Mouse (Mus musculus): Measurements from ENCODE around the gene Acsl3. TPM values are rescaled to one million over a fixed set of nuclear protein-coding genes. Genes with fewer than 3 reads are reported as not detected.
A peak's percentile ranks its signal among the peaks of the same experiment; 100 is the strongest.

The Acsl3 gene
- 10 to 100 TPM; 24.6 to 25.0 TPM for total RNA-seq (2021)
- long read RNA-seq, experiment 1, transcript Acsl3-205 (15 exons, 2,976 nt) = major isoform, 11 of 16 reads
- long read RNA-seq, experiment 1, partial matches to known transcripts = 0 of 16 reads
- long read RNA-seq, experiment 1, other reads (novel, unspliced or antisense) = 1 of 16 reads
- long read RNA-seq, experiment 2, partial matches to known transcripts = 0 of 4 reads
- long read RNA-seq, experiment 2, other reads (novel, unspliced or antisense) = 0 of 4 reads

DNA sequence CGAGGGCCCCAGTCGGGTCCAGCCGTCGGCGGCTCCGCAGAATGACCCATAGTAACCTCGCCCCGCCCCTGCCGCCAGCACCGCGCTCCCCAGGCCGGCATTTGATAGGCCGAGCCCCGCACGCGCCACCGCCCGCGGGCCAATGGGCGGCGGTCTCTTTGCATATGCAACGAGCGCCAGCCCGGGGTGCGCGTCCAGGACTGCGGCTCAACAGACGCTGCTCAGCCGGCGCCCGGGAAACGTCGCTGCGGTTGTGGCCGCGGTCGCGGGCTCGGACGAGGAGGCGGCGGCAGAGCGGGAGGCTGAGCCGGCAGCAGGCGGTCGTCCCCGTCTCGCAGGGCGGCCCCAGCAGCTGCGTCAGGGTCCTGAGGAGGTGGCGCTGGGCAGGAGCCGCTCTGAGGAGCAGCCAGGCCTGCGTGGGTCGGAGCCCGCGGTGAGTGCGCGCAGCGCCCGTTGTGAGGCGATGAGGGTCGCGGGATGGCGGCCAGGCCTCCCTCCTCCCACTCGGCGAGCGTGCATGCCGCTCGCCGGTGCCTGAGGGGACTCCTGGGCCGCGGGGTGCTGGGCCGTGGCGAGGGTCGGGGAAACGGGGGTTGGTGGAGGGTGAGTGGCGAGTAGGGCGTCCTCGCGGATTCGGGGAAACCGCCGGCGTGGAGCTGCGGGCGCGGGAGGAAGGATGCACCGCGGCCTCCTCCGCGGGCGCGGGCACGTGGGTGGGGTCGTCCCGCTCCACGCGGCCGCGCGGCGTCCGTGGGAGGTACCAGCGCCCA lies at the start of gene Acsl3, which contains the start of gene Utp14b:
Gene Acsl3 (plus strand): TSS at position 155 of the 770 bp plus-strand sequence.
Gene Utp14b (plus strand): TSS at position 368 of the 770 bp plus-strand sequence.
- peak; percentile 98 to 99 for DNase-seq

DNA sequence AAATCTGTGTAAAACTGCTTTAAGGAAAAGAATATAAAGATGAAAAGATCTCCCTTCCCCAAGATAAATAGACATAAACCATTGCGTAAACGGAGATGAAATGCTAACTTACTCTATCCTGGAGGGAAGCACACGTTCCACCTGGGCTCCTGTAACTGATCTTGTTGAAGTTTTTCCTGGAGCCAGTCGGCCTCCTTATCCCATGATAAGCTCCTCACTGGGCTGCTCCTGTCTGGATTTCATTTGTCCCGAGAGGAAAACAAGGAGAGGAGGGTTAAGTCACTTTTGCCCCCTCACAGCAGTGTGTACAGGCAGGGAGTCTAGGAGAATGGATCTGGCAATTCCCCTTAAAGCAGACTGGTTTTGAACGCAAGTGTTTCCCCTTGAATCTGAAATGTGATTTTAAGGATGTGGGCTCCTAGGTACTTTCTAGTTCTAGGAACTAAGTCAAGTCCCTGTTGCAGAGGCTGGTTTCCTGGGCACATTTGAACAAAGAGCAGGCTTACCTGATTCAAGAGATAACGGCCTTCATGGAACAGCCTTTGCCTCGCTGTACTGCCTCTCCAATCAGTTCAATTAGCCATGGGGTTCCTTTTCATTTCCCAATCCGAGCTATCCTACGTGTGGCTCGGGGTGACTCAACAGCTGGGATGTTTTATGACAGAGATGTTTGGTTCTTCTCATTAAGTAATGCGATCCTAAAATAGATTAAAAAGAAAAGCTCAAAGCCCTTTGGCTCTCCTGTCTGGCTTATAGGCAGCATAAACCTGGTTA lies 48.3 kb upstream of the Acsl3 start:
- DNase-seq = no peak

DNA sequence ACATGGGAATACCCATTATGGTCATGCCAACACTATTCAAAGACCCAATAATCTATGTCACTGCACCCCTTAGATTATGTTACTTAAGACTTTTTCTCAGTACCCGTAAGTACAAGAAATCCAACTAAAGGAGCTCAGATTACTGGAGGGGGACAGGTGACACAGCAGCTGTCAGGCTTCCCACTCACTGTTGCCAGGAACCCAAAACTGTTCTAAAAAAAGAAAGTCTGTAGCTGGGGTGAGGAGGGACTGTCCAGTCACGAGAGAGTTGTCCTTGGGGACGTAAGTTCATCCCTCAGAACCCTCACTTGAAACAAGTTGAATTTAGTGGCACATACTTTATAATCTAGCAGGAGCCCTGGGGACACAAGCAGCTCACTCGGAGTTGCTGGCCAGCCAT lies 46.6 kb upstream of the Acsl3 start:
- DNase-seq = no peak

DNA sequence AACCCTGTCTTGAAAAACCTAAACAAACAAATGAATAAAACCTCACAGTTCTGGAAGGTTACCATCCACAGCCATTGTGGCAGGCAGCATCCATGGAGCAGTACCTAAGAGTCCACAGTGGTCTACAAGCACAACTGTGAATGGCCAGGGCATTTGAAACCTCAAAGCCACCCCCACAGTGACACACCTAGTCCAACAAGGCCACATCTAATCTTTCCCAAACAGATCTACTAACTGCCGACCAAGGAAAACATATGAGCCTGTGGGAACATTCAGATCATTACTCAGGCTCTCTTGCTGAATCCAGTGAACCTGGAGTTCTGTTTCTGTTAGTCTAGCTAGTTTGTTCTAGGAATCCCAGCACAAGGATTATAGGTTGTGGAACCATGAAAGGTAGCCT lies 44.7 kb upstream of the Acsl3 start:
- DNase-seq = no peak

DNA sequence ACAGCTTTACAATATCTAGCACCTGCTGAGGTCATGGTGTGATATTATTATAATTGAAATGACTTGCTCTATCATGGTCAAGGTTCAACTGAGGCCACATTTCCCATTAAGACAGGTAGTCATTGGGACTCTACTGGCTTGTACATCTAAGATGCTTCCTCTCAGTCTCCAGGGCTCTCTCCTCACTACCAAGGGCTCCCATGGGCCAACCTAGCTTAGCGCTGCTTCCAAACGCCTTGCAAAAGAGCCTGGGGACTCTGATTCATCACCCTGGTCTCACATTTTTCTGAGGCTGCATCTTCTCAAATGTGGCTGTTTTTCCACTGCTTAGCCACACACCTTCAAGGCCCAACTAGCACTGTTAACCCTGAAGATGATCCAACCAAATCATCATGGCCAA lies 33.3 kb upstream of the Acsl3 start:
- no peak for DNase-seq

DNA sequence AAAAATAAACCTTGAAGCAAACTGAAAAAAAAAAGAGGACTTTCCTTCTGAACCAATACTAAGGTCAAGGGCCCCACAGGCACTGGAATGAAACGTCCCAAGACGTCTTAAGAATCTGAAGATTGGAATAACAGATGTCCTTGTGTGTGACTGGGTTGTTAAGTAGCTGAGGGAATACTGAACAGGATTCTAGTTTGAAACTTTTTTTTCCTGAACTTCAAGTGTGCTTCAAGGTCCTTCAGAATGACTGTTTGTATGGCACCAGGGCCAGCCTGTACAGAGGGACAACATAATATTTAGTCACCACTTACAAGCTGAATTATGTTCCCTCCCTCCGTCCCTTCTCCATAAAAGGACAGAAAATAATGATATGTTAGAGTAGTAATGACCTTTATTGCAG lies 23.1 kb upstream of the Acsl3 start:
- no peak for DNase-seq

DNA sequence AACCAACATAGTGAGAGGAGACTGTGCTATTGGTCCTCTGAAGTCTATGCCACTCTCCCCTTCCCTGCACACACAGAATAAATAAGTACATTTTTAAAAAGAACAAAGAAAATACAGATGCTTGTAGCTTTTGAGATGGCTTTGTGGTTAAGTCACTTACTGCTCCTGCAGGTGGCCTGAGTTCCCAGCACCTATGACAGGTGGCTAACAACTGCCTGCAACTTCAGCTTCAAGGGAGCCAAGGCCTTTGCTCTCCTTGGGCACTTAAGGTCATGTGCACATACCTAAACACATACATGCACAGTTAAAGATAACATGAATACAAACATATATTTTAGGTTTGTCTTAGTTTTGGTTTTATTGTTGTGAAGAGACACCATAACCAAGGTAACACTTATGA lies 16.8 kb upstream of the Acsl3 start:
- DNase-seq = no peak

DNA sequence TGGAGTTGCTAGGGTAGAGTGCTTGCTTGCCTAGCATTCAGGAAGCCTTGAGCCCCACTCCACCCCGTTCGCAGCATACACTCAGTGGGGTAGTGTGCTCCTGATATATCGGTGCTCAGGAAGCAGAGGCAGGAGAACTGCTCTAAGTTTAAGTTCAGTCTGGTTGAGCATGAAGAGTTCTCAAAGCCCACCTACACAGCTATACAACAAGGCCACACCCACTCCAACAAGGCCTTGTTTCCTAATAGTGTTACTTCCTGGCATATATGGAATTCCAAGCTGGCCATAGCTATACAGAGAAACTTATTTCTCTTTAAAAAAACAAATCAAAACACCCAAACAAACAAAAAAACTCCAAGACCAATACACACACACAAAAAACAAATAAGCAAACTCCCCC lies 15.8 kb upstream of the Acsl3 start:
- no peak for DNase-seq

DNA sequence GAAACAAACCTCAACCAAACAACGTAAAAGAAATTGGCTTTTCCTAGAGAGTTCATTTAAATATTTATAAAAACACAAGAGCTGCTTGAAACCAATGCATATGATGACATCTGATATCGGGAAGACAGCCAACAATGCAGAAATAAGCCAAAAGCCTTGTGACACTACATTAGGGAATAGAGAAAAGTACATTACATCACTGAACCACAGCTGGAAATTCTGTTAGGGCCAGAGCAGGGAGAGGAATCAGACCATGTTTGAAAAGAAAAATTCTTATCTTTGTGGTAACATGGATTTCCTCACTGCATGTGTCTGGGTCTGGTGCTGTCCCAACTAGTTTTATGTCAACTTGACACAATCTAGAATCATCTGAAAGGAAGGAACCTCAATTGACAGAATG lies 15.4 kb upstream of the Acsl3 start:
- no peak for DNase-seq

DNA sequence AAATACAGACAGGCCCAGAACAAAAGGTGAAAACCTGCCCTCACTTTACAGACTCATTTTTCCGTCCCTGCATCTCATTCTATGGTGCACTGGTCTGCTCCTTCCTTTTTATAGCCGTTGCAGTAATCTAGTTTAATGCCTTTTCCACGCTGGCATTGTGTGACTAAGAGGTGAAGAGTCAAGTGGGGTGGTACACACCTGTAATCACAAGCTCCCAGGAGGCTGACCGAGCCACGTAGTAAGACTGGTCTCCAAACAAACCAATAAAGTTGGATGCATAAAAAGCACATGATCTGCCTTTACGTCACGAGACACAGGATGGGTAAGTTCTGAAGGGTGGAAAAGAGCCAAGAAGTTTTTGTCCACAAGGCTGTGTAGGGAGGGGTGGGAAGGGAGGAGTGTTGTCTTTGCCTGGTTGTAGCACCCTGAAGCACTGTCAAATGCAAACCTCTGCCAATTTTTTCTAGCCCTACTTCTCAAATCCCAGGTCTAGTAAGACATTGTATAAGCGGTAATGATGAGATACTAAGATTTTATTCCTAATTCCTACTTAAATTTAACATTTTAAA lies 10.2 kb upstream of the Acsl3 start:
- DNase-seq = no peak

DNA sequence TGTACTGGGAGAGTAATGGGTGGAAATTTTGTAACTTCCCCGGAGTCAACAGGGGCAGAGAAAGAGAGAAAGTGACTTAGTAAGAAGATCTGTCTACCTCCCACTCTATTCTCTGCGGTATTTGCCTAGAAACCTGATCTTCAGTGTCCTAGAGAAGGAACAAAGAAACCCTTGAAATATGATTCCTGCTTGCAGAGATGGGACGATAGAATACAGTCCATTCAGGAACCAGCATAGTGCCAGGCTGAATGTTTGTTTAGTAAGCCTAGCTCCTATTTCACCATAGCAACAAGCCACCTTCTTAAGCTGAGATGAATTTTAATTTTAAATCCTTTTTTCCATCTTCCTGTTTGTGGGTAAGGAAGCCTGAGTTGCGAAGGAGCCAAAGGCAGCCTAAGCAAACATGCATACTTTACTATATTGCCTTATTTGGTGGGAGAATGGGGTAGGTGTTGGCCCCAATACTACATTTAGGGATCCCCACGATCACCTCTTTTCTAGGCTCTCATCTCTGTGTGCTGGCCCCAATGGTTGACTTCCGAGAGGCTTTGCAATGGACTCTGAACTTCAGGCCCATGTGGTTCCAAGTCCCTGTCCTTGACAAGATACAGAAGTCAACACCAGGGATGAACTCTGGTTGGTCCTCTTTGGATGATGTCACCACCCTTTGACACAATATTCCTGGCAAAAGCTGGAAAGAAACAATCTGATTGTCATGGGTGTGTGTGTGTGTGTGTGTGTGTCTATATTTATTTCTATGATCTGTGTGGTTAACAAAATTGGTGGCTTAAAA lies 8.2 kb upstream of the Acsl3 start:
- DNase-seq = no peak

DNA sequence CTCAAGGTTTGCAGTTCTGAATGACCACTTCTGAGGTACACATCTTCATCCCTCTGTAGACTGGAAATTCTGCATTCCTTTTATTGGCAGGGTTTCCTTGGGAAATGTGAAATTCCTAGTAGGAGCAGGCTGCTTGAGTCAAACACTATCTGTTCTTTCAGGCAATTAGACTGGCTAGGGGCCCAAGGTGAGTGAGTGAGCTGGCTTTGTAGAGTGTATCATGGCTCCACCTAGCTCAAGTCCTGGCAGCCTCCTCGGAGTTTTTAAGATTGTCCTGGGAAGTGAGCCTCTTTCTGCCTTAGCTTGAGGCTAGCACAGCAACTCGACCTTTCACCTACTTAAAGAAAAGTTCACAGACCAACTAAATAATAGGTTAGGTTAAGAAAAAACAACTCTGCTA lies 1.2 kb upstream of the Acsl3 start:
- DNase-seq = peak; percentile 77 to 78

DNA sequence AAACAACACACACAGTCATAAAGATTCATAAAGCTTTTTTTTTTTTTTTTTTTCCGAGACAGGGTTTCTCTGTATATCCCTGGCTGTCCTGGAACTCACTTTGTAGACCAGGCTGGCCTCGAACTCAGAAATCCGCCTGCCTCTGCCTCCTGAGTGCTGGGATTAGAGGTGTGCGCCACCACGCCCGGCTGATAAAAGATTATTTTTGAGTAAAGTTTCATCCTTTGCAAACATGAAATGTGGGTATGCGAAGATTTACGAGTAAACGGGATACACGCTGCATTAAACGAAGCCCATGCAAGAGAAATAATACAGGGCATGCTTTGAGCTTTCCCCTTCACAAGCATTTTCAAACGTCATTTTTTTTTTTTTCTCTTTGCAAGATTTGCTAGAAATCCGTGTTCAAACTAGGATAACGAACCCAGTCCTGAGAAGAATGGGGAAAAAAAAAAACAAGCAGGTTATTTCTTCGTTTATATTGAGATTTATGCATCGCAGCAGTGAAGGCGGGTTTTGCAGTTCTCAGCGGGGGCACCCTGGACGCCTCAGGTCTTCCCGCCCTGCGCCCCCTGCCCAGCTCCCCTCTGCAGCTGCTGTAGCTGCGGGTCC lies 500 bp upstream of the Acsl3 start:
- DNase-seq = no peak

DNA sequence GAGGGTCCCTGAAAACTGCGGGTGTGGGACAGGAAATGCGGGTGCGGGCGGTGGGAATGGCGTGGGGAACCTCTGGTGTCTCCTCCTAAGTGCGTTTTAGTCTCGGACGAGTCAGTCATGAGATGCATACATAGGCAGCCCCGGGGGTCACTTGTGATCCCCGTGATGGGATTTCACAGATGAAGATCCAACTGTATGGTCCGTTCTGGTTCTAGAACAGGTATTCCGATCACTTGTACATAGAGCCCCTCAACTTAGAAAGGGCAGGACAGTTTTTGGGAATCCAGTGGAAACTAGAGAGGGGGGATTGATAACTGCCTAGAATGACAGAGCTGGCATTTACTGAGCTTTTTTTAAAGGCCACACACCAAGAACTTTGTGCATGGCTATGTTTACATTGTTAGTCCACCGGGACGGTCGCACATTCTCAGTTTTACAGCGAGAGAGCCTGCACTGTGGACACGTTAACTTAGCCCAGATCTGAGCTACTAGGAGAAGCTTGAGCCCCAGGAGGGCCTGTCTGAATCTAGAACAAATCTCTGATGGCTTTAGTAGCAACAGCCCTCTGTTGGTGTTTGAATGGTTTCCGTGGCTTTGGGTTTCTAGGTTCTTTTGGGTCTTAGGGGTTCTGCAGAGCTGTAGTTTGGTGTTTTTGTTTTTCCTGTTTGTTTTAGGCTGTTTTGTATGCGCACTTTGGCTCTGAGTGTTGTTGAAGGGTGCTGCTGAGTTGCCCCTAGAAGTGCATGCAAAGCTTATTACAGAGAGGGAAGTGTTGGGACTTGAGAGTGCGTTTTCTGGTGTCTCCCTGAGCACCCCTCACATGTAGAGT lies 1.0 kb downstream of the Acsl3 start:
- DNase-seq = no peak

DNA sequence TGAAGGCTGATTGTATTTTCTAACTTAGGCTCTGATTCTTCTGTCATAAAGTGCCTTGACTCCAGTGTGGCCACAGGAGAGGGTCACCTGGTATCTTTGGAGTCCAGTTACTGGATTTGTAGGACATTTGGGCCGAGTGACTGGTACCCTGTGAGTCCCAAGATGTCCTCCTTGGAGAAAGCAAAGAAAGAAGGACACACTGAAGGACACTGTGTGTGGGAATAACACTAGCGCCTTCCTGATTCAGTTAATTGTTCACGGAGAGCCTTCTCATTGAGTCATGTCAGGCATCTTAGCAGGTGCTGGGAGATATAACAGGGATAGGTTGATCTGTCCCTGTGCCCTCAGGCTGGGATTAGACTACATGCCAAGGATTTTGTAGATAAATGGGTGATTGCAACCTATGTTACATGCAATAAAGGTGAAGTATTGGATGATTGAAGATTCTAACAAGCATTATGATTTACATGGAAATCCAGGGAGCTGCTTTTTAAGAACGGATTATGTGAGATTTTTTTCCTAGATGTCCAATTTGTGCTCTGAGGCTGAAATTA lies 1.7 kb downstream of the Acsl3 start:
- DNase-seq = no peak

DNA sequence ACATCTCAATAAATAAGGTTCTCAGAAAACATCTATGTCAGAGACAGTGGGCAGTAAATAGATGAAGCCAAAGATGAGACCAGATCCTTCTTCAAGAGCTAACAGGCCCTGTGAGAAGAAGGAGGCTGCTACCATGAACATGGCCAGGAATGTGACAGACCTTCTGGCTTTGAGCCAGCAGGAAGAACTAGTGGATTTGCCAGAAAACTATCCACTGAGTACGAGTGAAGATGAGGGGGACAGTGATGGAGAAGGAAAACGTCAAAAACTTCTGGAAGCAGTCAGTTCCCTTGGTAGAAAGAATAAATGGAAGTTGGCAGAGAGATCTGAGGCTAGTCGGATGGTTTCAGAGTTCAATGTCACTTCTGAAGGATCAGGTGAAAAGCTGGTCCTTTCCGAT lies 6.7 kb downstream of the Acsl3 start:
- no peak for DNase-seq

DNA sequence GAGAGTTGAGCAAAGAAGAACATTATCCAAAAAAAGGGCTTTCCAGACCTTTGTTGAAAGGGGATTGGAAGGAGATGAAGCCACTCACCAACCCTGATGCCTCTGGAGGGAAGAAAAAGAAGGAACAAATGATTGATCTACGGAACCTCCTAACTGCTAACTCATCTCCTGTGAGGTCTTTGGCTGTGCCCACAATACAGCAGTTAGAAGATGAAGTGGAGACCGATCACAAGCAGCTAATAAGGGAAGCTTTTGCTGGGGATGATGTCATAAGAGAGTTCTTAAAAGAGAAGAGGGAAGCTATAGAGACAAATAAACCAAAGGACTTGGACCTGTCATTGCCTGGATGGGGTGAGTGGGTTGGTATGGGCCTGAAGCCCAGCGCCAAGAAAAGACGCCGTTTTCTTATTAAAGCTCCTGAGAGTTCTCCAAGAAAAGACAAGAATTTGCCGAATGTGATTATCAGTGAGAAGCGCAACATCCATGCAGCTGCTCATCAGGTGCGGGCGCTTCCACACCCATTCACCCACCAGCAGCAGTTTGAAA lies 8.4 kb downstream of the Acsl3 start:
- DNase-seq = no peak

DNA sequence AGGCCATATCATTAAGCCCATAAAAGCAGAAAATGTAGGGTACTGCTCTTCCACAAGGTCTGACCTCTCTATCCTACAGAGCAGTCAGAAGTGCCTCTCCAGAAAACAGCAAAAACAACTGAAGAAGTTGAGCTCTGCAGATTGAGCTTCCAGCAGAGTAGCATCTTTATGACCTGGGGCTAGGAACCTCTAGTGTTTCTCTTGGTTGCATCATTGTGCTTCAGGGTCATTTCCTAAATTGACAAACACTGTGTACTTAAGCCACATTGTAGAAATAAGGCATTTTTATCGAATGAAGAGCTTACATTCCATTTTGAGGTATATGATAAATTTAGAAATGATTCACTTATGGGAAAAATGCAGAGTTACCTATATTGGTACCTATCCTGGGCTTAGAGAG lies 9.0 kb downstream of the Acsl3 start:
- no peak for DNase-seq

DNA sequence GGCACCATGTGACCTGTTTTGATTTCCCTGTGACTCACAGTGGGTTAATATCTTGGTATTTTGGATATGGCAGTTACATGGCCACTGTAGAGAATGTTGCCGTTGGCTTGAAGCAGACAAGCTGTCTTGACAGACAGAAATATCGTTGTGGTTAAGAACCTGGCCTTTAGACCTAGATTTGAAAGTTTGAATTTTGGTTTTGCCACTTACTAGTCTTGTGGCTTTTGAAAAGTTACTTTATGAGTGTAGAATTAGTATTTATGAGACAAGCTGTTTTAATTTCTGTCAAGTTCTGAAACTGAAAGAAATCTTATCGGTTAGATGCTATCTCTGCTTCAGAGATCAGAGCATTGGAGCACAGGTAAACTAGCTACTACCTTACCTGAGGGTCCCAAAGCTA lies 24.7 kb downstream of the Acsl3 start:
- DNase-seq = no peak

DNA sequence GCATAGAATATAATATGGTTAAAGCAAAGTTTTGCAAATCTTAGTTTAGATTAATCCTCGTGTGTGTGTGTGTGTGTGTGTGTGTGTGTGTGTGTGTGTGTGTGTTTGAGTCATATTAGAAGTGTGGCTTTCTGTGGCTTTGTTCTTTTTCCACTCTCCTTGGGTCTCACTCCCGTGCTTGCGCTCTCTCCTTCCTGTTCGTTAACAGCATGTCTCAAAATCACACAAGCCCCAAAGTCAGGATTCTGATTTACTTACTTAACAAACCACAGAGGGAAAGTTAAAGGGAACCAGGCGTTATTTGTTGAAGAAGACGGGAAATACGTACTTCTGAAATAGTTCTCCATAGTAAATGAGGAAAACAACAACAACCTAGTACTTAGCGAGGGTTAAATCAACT lies 26.5 kb downstream of the Acsl3 start:
- DNase-seq = no peak

Measured in adrenal gland, postnatal 36 days (tissue).